ENCODE assay signal across 11 mouse cellular contexts in the genomic region with DNA sequence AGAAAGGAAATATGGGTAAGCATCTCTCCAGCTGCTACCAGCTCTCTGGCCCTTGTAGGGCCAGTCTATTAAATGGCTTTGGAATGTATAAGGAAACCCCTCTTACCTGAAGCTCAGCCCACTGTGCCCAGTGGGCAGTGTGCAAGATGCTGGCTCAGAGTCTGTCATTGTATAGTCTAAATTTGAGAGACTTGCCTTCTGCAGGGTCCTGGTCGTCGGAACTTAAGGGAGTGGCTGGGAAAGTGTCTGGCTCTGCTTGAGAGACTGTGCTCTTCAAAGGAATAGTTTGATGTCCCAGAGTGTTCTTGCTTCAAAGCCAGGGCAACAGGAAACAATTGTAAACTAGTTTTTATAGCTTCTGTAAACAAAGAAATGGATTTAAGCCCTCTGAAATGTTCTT. TPM values are rescaled to one million over a fixed set of nuclear protein-coding genes. Genes with fewer than 3 reads are reported as not detected.
DNase-seq lines count a peak whose midpoint lies in the region; ATAC-seq lines count a peak whose summit lies in the region.
"Had no signal": no experiment of that assay in that cellular context is flagged by ENCODE, and none has a peak within 500 bp of the region (broad histone marks: within the 10 kb centered on the region; RNA-seq: fewer than 3 reads in every experiment).

No protein-coding gene starts in this region.

- no peaks in the 10 kb centered on the region for H3K9me3 ChIP-seq in embryonic facial prominence, embryonic 11.5 days (replicated peaks; ENCODE audit: control insufficient read depth, low read length)

- peak overlapping the region; percentile 57; the same call in 1 of the 2 replicates for H3K27ac ChIP-seq in embryonic facial prominence, embryonic 11.5 days (replicated peaks; ENCODE audit: low read depth, low read length)
- H3K27ac ChIP-seq: heart, adult 2 months had no signal

- H3K9ac ChIP-seq in embryonic facial prominence, embryonic 11.5 days (replicated peaks; ENCODE audit: low read length): no peak overlapping the region

- no peak overlapping the region for H3K4me3 ChIP-seq in embryonic facial prominence, embryonic 11.5 days (ENCODE audit: low read depth, low read length)
- H3K4me3 ChIP-seq: heart, adult 2 months had no signal

- DNase-seq in embryo, embryonic 10.5 days (ENCODE audit: low spot score): peak; percentile 18
- no peak for DNase-seq in embryo, embryonic 9.5 days (ENCODE audit: extremely low spot score)
- DNase-seq in embryonic facial prominence, embryonic 11.5 days (ENCODE audit: low spot score): peak; percentile 54
- DNase-seq in forelimb bud, embryonic 11.5 days (ENCODE audit: low read depth, low spot score): peak; percentile 56
- peak; percentile 31 for DNase-seq in lung, postnatal 36 days
- no peak for DNase-seq in Muller cell, postnatal 12 days (ENCODE audit: inconsistent ontology term)
- no peak for DNase-seq in ovary, adult 18-20 months (ENCODE audit: low spot score)
- DNase-seq: cerebellum, postnatal 10 days; heart, adult 2 months; kidney, postnatal 14 days had no signal

- H3K4me2 ChIP-seq in embryonic facial prominence, embryonic 11.5 days (ENCODE audit: low read depth, low read length): no peak overlapping the region

- no peaks in the 10 kb centered on the region for H3K27me3 ChIP-seq in embryonic facial prominence, embryonic 11.5 days (ENCODE audit: control insufficient read depth, insufficient read depth, low read length)

- WGBS in embryonic facial prominence, embryonic 11.5 days: 21% methylated on average over 2 of the region's 2 CpGs

- no peaks in the 10 kb centered on the region for H3K4me1 ChIP-seq in embryonic facial prominence, embryonic 11.5 days (ENCODE audit: control insufficient read depth, insufficient read depth, low read length)

- no peaks in the 10 kb centered on the region for H3K36me3 ChIP-seq in embryonic facial prominence, embryonic 11.5 days (replicated peaks; ENCODE audit: control insufficient read depth, insufficient read depth, low read depth, low read length)

- ATAC-seq in embryonic facial prominence, embryonic 11.5 days (replicated peaks; ENCODE audit: insufficient number of reproducible peaks, low FRiP score, low TSS enrichment, low read depth): no peak
- ATAC-seq in granulocyte monocyte progenitor cell, adult 5-6 weeks (replicated peaks; ENCODE audit: poor library complexity, severe bottlenecking): no peak

RNA-seq across cellular contexts. Expression of a gene that starts 41.5 kb away (rescaled TPM):
- polyA plus RNA-seq in embryonic facial prominence, embryonic 11.5 days (2014; fragmentation: Nextera tagmentation; extraction: Ambion mirVana): 13.9 and 18.0 TPM in 2 replicates
- total RNA-seq in granulocyte monocyte progenitor cell, adult 5-6 weeks (2014; fragmentation: Nextera tagmentation): 15.6 and 18.5 TPM in 2 replicates
- total RNA-seq in granulocyte monocyte progenitor cell, adult 5-6 weeks (2017): 13.1 and 16.8 TPM in 2 replicates

Comparison
In these comparisons a context has a peak if more than half of its experiments do, and no peak if none do; other contexts are left out.
1. DNase-seq: peak in embryo, embryonic 10.5 days (single experiment), embryonic facial prominence, embryonic 11.5 days (single experiment), forelimb bud, embryonic 11.5 days (single experiment) and lung, postnatal 36 days (single experiment); none in embryo, embryonic 9.5 days (single experiment), Muller cell, postnatal 12 days (single experiment) and ovary, adult 18-20 months (single experiment).